Mouse (Mus musculus): ENCODE results near the gene Fbxo6.

GRCm38 (mm10) chr4:148101801-148102527, 50.0 kb downstream of the Fbxo6 start:
- TF ChIP-seq MYOD1 (IDR thresholded peaks at IDR 0.05; ENCODE audit: control insufficient read depth in 1 of 3, insufficient read length in 2 of 3, low read depth in 2 of 3) = peak in 2 of 3 experiments; percentile 50 to 56
- TF ChIP-seq E2F4 (IDR thresholded peaks at IDR 0.05; ENCODE audit: insufficient read depth) = no peak
- TF ChIP-seq TCF12 (IDR thresholded peaks at IDR 0.05; ENCODE audit: insufficient read depth, poor library complexity, severe bottlenecking) = no peak
- TF ChIP-seq POLR2A (IDR thresholded peaks at IDR 0.05; ENCODE audit: insufficient read length, low read depth) = no peak
- TF ChIP-seq POLR2AphosphoS2 (IDR thresholded peaks at IDR 0.05; ENCODE audit: insufficient read length, low read depth) = no peak

Measured in myocyte (in vitro differentiated cells).